Mouse (Mus musculus): ENCODE results near the gene Ears2. TPM values are rescaled to one million over a fixed set of nuclear protein-coding genes. Genes with fewer than 3 reads are reported as not detected.

The Ears2 gene
- polyA plus RNA-seq, 1 experiment from 2014 or later, result 20.9 TPM

GRCm38 (mm10) chr7:122067517-122068381, 686 bp upstream of the Ears2 start:
- Histone ChIP-seq H3K9me3 (no peaks in the 10 kb centered on the region), H3K4me3 (peak overlapping the region; percentile 99), H3K36me3 (replicated peaks) (peaks cover 45% of the 10 kb centered on the region), H3K27ac (peak overlapping the region; percentile 95), H3K27me3 (ENCODE audit: poor library complexity, severe bottlenecking) (no peaks in the 10 kb centered on the region), H3K4me1 (peaks cover 32% of the 10 kb centered on the region)
- WGBS, result 1% methylated on average over 56 of the region's 58 CpGs
- DNase-seq (ENCODE audit: extremely low spot score, low spot score), result no peak

GRCm38 (mm10) chr7:122066102-122066944, 740 bp downstream of the Ears2 start:
- Histone ChIP-seq H3K4me1 (peaks cover 32% of the 10 kb centered on the region), H3K36me3 (replicated peaks) (peaks cover 45% of the 10 kb centered on the region), H3K9me3 (no peaks in the 10 kb centered on the region), H3K27ac (peak overlapping the region; percentile 95), H3K4me3 (peak overlapping the region; percentile 99), H3K27me3 (ENCODE audit: poor library complexity, severe bottlenecking) (no peaks in the 10 kb centered on the region)
- WGBS, result 22% methylated on average over 31 of the region's 31 CpGs
- DNase-seq (ENCODE audit: extremely low spot score, low spot score), result no peak

- H3K9me3 ChIP-seq, result no peaks in the 10 kb centered on the region
- no peaks in the 10 kb centered on the region for H3K27me3 ChIP-seq (ENCODE audit: poor library complexity, severe bottlenecking)
- peak overlapping the region; percentile 99 for H3K4me3 ChIP-seq
- H3K36me3 ChIP-seq (replicated peaks), result peaks cover 45% of the 10 kb centered on the region
- peaks cover 32% of the 10 kb centered on the region for H3K4me1 ChIP-seq
- DNase-seq (ENCODE audit: extremely low spot score, low spot score), result no peak
- peak overlapping the region; percentile 95; the same call in 1 of the 2 replicates for H3K27ac ChIP-seq
- 84% methylated on average over 1 of the region's 1 CpGs for WGBS
Measured at GRCm38 (mm10) chr7:122065656-122066055, 1.4 kb downstream of the Ears2 start.

- H3K9me3 ChIP-seq, result no peaks in the 10 kb centered on the region
- peaks cover 90% of the 10 kb centered on the region for H3K36me3 ChIP-seq (replicated peaks)
- H3K4me3 ChIP-seq, result no peak overlapping the region
- DNase-seq (ENCODE audit: extremely low spot score, low spot score), result no peak
- no peak overlapping the region for H3K27ac ChIP-seq
- no peaks in the 10 kb centered on the region for H3K27me3 ChIP-seq (ENCODE audit: poor library complexity, severe bottlenecking)
- 92% methylated on average over 5 of the region's 5 CpGs for WGBS
- H3K4me1 ChIP-seq, result no peaks in the 10 kb centered on the region
Measured at GRCm38 (mm10) chr7:122056633-122057032, 10.4 kb downstream of the Ears2 start.

GRCm38 (mm10) chr7:122050834-122051233, 16.2 kb downstream of the Ears2 start:
- no peak overlapping the region for H3K27ac ChIP-seq
- no peaks in the 10 kb centered on the region for H3K9me3 ChIP-seq
- H3K36me3 ChIP-seq (replicated peaks), result peaks cover 85% of the 10 kb centered on the region
- no peak overlapping the region for H3K4me3 ChIP-seq
- no peaks in the 10 kb centered on the region for H3K4me1 ChIP-seq
- WGBS, result 68% methylated on average over 1 of the region's 1 CpGs
- no peaks in the 10 kb centered on the region for H3K27me3 ChIP-seq (ENCODE audit: poor library complexity, severe bottlenecking)
- DNase-seq (ENCODE audit: extremely low spot score, low spot score), result no peak

GRCm38 (mm10) chr7:122048191-122048590, 18.9 kb downstream of the Ears2 start:
- peaks cover 74% of the 10 kb centered on the region for H3K36me3 ChIP-seq (replicated peaks)

GRCm38 (mm10) chr7:122046813-122047212, 20.2 kb downstream of the Ears2 start:
- Histone ChIP-seq H3K27me3 (ENCODE audit: poor library complexity, severe bottlenecking) (no peaks in the 10 kb centered on the region), H3K4me3 (no peak overlapping the region), H3K36me3 (replicated peaks) (peaks cover 80% of the 10 kb centered on the region), H3K4me1 (no peaks in the 10 kb centered on the region), H3K9me3 (no peaks in the 10 kb centered on the region), H3K27ac (no peak overlapping the region)
- DNase-seq (ENCODE audit: extremely low spot score, low spot score), result no peak
- WGBS, result 92% methylated on average over 2 of the region's 2 CpGs

More at GRCm38 (mm10) chr7:122048191-122048590, 18.9 kb downstream of the Ears2 start:
- DNase-seq (ENCODE audit: extremely low spot score, low spot score), result no peak
- WGBS, result 92% methylated on average over 9 of the region's 9 CpGs
- Histone ChIP-seq H3K9me3 (no peaks in the 10 kb centered on the region), H3K27me3 (ENCODE audit: poor library complexity, severe bottlenecking) (no peaks in the 10 kb centered on the region), H3K4me1 (no peaks in the 10 kb centered on the region), H3K4me3 (no peak overlapping the region), H3K27ac (no peak overlapping the region)

- Histone ChIP-seq H3K27me3 (ENCODE audit: poor library complexity, severe bottlenecking) (no peaks in the 10 kb centered on the region), H3K9me3 (no peaks in the 10 kb centered on the region), H3K4me3 (no peak overlapping the region), H3K4me1 (no peaks in the 10 kb centered on the region), H3K27ac (no peak overlapping the region), H3K36me3 (replicated peaks) (peaks cover 81% of the 10 kb centered on the region)
- 84% methylated on average over 1 of the region's 1 CpGs for WGBS
- DNase-seq (ENCODE audit: extremely low spot score, low spot score), result no peak
Measured at GRCm38 (mm10) chr7:122045711-122046110, 21.4 kb downstream of the Ears2 start.

- Histone ChIP-seq H3K9me3 (no peaks in the 10 kb centered on the region), H3K4me3 (no peak overlapping the region), H3K36me3 (replicated peaks) (peaks cover 81% of the 10 kb centered on the region), H3K27me3 (ENCODE audit: poor library complexity, severe bottlenecking) (no peaks in the 10 kb centered on the region), H3K27ac (no peak overlapping the region), H3K4me1 (no peaks in the 10 kb centered on the region)
- 92% methylated on average over 4 of the region's 4 CpGs for WGBS
- no peak for DNase-seq (ENCODE audit: extremely low spot score, low spot score)
Measured at GRCm38 (mm10) chr7:122045181-122045634, 21.9 kb downstream of the Ears2 start.

GRCm38 (mm10) chr7:122044106-122044505, 23.0 kb downstream of the Ears2 start:
- DNase-seq (ENCODE audit: extremely low spot score, low spot score), result no peak
- H3K4me1 ChIP-seq, result no peaks in the 10 kb centered on the region
- H3K36me3 ChIP-seq (replicated peaks), result peaks cover 86% of the 10 kb centered on the region
- 87% methylated on average over 8 of the region's 8 CpGs for WGBS
- no peak overlapping the region for H3K4me3 ChIP-seq
- H3K9me3 ChIP-seq, result no peaks in the 10 kb centered on the region
- no peaks in the 10 kb centered on the region for H3K27me3 ChIP-seq (ENCODE audit: poor library complexity, severe bottlenecking)
- no peak overlapping the region for H3K27ac ChIP-seq

GRCm38 (mm10) chr7:122034348-122034747, 32.7 kb downstream of the Ears2 start:
- Histone ChIP-seq H3K9me3 (no peaks in the 10 kb centered on the region), H3K36me3 (replicated peaks) (peaks cover 22% of the 10 kb centered on the region), H3K4me3 (no peak overlapping the region), H3K27me3 (ENCODE audit: poor library complexity, severe bottlenecking) (no peaks in the 10 kb centered on the region), H3K27ac (no peak overlapping the region), H3K4me1 (no peaks in the 10 kb centered on the region)
- 54% methylated on average over 2 of the region's 2 CpGs for WGBS
- DNase-seq (ENCODE audit: extremely low spot score, low spot score), result no peak

- no peak for DNase-seq (ENCODE audit: extremely low spot score, low spot score)
- no peaks in the 10 kb centered on the region for H3K27me3 ChIP-seq (ENCODE audit: poor library complexity, severe bottlenecking)
- H3K4me3 ChIP-seq, result no peak overlapping the region
- H3K9me3 ChIP-seq, result no peaks in the 10 kb centered on the region
- no peaks in the 10 kb centered on the region for H3K4me1 ChIP-seq
- WGBS, result 78% methylated on average over 3 of the region's 3 CpGs
- peaks cover 13% of the 10 kb centered on the region for H3K36me3 ChIP-seq (replicated peaks)
- H3K27ac ChIP-seq, result no peak overlapping the region
Measured at GRCm38 (mm10) chr7:122033371-122033770, 33.7 kb downstream of the Ears2 start.

- H3K36me3 ChIP-seq (replicated peaks), result peaks cover 7% of the 10 kb centered on the region
- no peaks in the 10 kb centered on the region for H3K27me3 ChIP-seq (ENCODE audit: poor library complexity, severe bottlenecking)
- H3K4me1 ChIP-seq, result peaks cover 30% of the 10 kb centered on the region
- WGBS, result 100% methylated on average over 2 of the region's 2 CpGs
- no peaks in the 10 kb centered on the region for H3K9me3 ChIP-seq
- no peak for DNase-seq (ENCODE audit: extremely low spot score, low spot score)
- no peak overlapping the region for H3K27ac ChIP-seq
- no peak overlapping the region for H3K4me3 ChIP-seq
Measured at GRCm38 (mm10) chr7:122022131-122022530, 44.9 kb downstream of the Ears2 start.
